Mouse (Mus musculus) hindbrain, postnatal 0 days (tissue): Measurements from ENCODE around the gene Zfp12. TPM values are rescaled to one million over a fixed set of nuclear protein-coding genes. Genes with fewer than 3 reads are reported as not detected.
A peak's percentile ranks its signal among the peaks of the same experiment; 100 is the strongest.
"Not testable (repeated sequence)": the region's sequence is repeated elsewhere in the genome, so short reads cannot be mapped to it uniquely, and the experiment has no call there.

Experiments
- ATAC-seq: fragments of 200-750 bp; cut with Nextera tagmentation; 2 replicates; pipeline ENCODE4 v1.8.0; 2017; ENCODE audit warnings: mild to moderate bottlenecking, moderate TSS enrichment, moderate library complexity
- DNase-seq: peaks from one replicate; pipeline ENCODE4 v3.0.0-alpha.2; 2015; ENCODE audit warnings: low spot score
- H3K27ac ChIP-seq: fragments of 300-500 bp; sonication (generic); 2 replicates; pipeline ENCODE4 v1.5.1; 2014; ENCODE audit warnings: mild to moderate bottlenecking
- H3K27me3 ChIP-seq: fragments of 300-500 bp; sonication (generic); 2 replicates; pipeline ENCODE4 v1.6.1; 2014; ENCODE audit warnings: low read length, mixed read lengths; ENCODE audit not compliant: insufficient read depth
- H3K36me3 ChIP-seq: fragments of 300-500 bp; sonication (generic); 2 replicates; pipeline ENCODE4 v1.6.1; 2014; ENCODE audit warnings: low read length, mixed read lengths; ENCODE audit not compliant: insufficient read depth
- H3K4me1 ChIP-seq: fragments of 300-500 bp; sonication (generic); 2 replicates; pipeline ENCODE4 v1.6.1; 2014; ENCODE audit warnings: antibody characterized with exemption, low read length, mixed read lengths; ENCODE audit not compliant: insufficient read depth
- H3K4me2 ChIP-seq: fragments of 300-500 bp; sonication (generic); 2 replicates; pipeline ENCODE4 v1.6.1; 2014; ENCODE audit warnings: low read depth, mild to moderate bottlenecking, low read length, moderate library complexity, mixed read lengths
- H3K4me3 ChIP-seq: fragments of 300-500 bp; sonication (generic); 2 replicates; pipeline ENCODE4 v1.5.1; 2014; ENCODE audit warnings: low read length
- H3K9ac ChIP-seq: fragments of 300-500 bp; sonication (generic); replicated peaks from 2 replicates; pipeline ENCODE4 v1.6.1; 2014; ENCODE audit warnings: mild to moderate bottlenecking, low read length, moderate library complexity, mixed read lengths
- H3K9me3 ChIP-seq: fragments of 300-500 bp; sonication (generic); 2 replicates; pipeline ENCODE4 v1.6.1; 2016; ENCODE audit warnings: low read length, mixed read lengths
- CTCF ChIP-seq: IDR thresholded peaks from 2 replicates; pipeline ENCODE4 v1.5.1; 2016; ENCODE audit warnings: antibody characterized with exemption, control low read depth, low read depth
- WGBS: fragments of 180-500 bp; shearing (Covaris S2); extraction: QIAGEN DNeasy Blood & Tissue Kit; methylation state at CpG from one replicate; pipeline ENCODE4 v1.1.7; 2014; 5-methylcytosine and 5-hydroxymethylcytosine counted together
- polyA plus RNA-seq: library from polyadenylated mRNA; unstranded; fragments of >200 nt; fragmentation: Nextera tagmentation; extraction: Ambion mirVana; gene quantifications from 2 replicates; pipeline ENCODE4 v1.2.1, GENCODE M21; 2015
- total RNA-seq: library from RNA; depleted of rRNA; stranded (reverse); fragments of >200 nt; gene quantifications from 2 replicates; pipeline ENCODE4 v1.2.3, GENCODE M21; 2014; rRNA removed

Zfp12 gene
- total RNA-seq, result 32.6 and 33.5 TPM in 2 replicates
- polyA plus RNA-seq, result 12.2 and 12.3 TPM in 2 replicates

GRCm38 (mm10) chr5:143235028-143235693, at the start of gene Zfp12:
Zfp12 (plus strand) TSS chr5:143235163.
- H3K4me2 ChIP-seq, result peak within 1 kb of the TSS; percentile 89
- H3K9me3 ChIP-seq, result no peaks in the 10 kb centered on the region
- peak within 1 kb of the TSS; percentile 97 for H3K27ac ChIP-seq
- peaks cover 7% of the 10 kb centered on the region; the same call in 1 of the 2 replicates for H3K36me3 ChIP-seq
- 3% methylated on average over 46 of the region's 58 CpGs for WGBS
- peak within 1 kb of the TSS; percentile 91 for H3K9ac ChIP-seq
- peak within 1 kb of the TSS; percentile 91 for H3K4me3 ChIP-seq
- H3K4me1 ChIP-seq, result peaks cover 12% of the 10 kb centered on the region
- ATAC-seq (peak; percentile 98), DNase-seq (peak; percentile 99)
- peak; percentile 59 for TF ChIP-seq CTCF
- H3K27me3 ChIP-seq, result no peaks in the 10 kb centered on the region

- not testable (repeated sequence) for ATAC-seq, H3K27ac ChIP-seq, H3K36me3 ChIP-seq, H3K9me3 ChIP-seq, H3K4me1 ChIP-seq, H3K4me3 ChIP-seq, H3K4me2 ChIP-seq, H3K27me3 ChIP-seq, DNase-seq, H3K9ac ChIP-seq
- no CpG with 5 or more reads among the region's 1 CpGs for WGBS
Measured at GRCm38 (mm10) chr5:143188014-143188413, 46.9 kb upstream of the Zfp12 start.

- H3K27me3 ChIP-seq, result no peaks in the 10 kb centered on the region
- no peak overlapping the region for H3K9ac ChIP-seq
- 91% methylated on average over 8 of the region's 8 CpGs for WGBS
- no peak overlapping the region for H3K27ac ChIP-seq
- no peak for TF ChIP-seq CTCF
- no peak overlapping the region for H3K4me2 ChIP-seq
- no peak for DNase-seq
- no peak for ATAC-seq
- H3K4me1 ChIP-seq, result no peaks in the 10 kb centered on the region
- no peaks in the 10 kb centered on the region for H3K9me3 ChIP-seq
- H3K4me3 ChIP-seq, result no peak overlapping the region
- no peaks in the 10 kb centered on the region for H3K36me3 ChIP-seq
Measured at GRCm38 (mm10) chr5:143192806-143193205, 42.2 kb upstream of the Zfp12 start.

- H3K4me3 ChIP-seq, H3K9me3 ChIP-seq, DNase-seq, H3K27me3 ChIP-seq, H3K36me3 ChIP-seq, H3K9ac ChIP-seq, H3K27ac ChIP-seq, H3K4me1 ChIP-seq, ATAC-seq, H3K4me2 ChIP-seq: not testable (repeated sequence)
- WGBS, result 76% methylated on average over 8 of the region's 8 CpGs
Measured at GRCm38 (mm10) chr5:143194747-143195146, 40.2 kb upstream of the Zfp12 start.

DNA sequence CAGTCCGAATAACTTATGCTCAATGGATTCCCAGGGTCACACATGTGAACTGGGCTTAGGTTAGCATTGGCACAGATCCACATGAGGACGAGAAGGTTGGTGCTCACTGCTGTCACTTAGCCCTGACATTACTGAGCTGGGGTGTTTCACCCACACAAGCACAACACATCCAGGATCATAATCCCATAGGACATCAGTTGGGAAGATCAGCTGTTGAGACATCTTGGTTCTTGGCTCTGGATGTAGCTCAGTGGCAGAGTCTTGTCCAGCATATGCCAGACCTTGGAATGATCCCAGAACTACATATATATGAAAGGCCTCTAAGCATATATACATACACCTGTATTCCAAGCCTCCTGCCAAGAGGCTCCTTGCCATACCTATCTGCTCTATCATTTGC, 39.8 kb upstream of the Zfp12 start:
- H3K27me3 ChIP-seq, result no peaks in the 10 kb centered on the region
- no peak for ATAC-seq
- no peak overlapping the region for H3K9ac ChIP-seq
- no peaks in the 10 kb centered on the region for H3K36me3 ChIP-seq
- no peak for DNase-seq
- no peaks in the 10 kb centered on the region for H3K9me3 ChIP-seq
- 56% methylated on average over 2 of the region's 2 CpGs for WGBS
- no peak overlapping the region for H3K27ac ChIP-seq
- H3K4me1 ChIP-seq, result no peaks in the 10 kb centered on the region
- H3K4me3 ChIP-seq, result no peak overlapping the region
- no peak for TF ChIP-seq CTCF
- H3K4me2 ChIP-seq, result no peak overlapping the region

- DNase-seq (no peak), ATAC-seq (no peak)
- Histone ChIP-seq H3K27me3 (no peaks in the 10 kb centered on the region), H3K9me3 (no peaks in the 10 kb centered on the region), H3K4me3 (no peak overlapping the region), H3K36me3 (no peaks in the 10 kb centered on the region), H3K4me2 (no peak overlapping the region), H3K9ac (no peak overlapping the region), H3K27ac (no peak overlapping the region), H3K4me1 (no peaks in the 10 kb centered on the region)
- 89% methylated on average over 4 of the region's 4 CpGs for WGBS
- TF ChIP-seq CTCF, result no peak
Measured at GRCm38 (mm10) chr5:143196506-143196905, 38.5 kb upstream of the Zfp12 start.

- DNase-seq (no peak), ATAC-seq (no peak)
- no peak overlapping the region for H3K4me3 ChIP-seq
- no peak; the same call in 1 of the 2 replicates for TF ChIP-seq CTCF
- H3K9me3 ChIP-seq, result no peaks in the 10 kb centered on the region
- no peaks in the 10 kb centered on the region for H3K4me1 ChIP-seq
- H3K9ac ChIP-seq, result no peak overlapping the region
- no peak overlapping the region for H3K4me2 ChIP-seq
- H3K27me3 ChIP-seq, result no peaks in the 10 kb centered on the region
- no peak overlapping the region for H3K27ac ChIP-seq
- WGBS, result 71% methylated on average over 3 of the region's 3 CpGs
- H3K36me3 ChIP-seq, result no peaks in the 10 kb centered on the region
Measured at GRCm38 (mm10) chr5:143205015-143205414, 29.9 kb upstream of the Zfp12 start.
